Mouse (Mus musculus) lung, embryonic 16.5 days (tissue): ENCODE data around the gene Crybb2. TPM values are rescaled to one million over a fixed set of nuclear protein-coding genes. Genes with fewer than 3 reads are reported as not detected.

ENCODE experiments used
- ATAC-seq: fragments of 200-750 bp; cut with Nextera tagmentation; 2 replicates; pipeline ENCODE4 v1.8.0; 2017; ENCODE audit warnings: low read depth, mild to moderate bottlenecking, moderate library complexity
- H3K27ac ChIP-seq: fragments of 300-500 bp; sonication (generic); 2 replicates; pipeline ENCODE4 v1.5.1; 2014; ENCODE audit warnings: mild to moderate bottlenecking, control low read depth, low read length
- H3K27me3 ChIP-seq: fragments of 300-500 bp; sonication (generic); 2 replicates; pipeline ENCODE4 v1.6.1; 2014; ENCODE audit warnings: low read depth, low read length, mixed read lengths; ENCODE audit not compliant: control insufficient read depth, insufficient read depth
- H3K36me3 ChIP-seq: fragments of 300-500 bp; sonication (generic); 2 replicates; pipeline ENCODE4 v1.6.1; 2014; ENCODE audit warnings: low read length; ENCODE audit not compliant: control insufficient read depth, insufficient read depth
- H3K4me1 ChIP-seq: fragments of 300-500 bp; sonication (generic); replicated peaks from 2 replicates; pipeline ENCODE4 v1.6.1; 2014; ENCODE audit warnings: low read length, mixed read lengths; ENCODE audit not compliant: control insufficient read depth, insufficient read depth
- H3K4me2 ChIP-seq: fragments of 300-500 bp; sonication (generic); 2 replicates; pipeline ENCODE4 v1.6.1; 2014; ENCODE audit warnings: low read depth, low read length, control low read depth
- H3K4me3 ChIP-seq: fragments of 300-500 bp; sonication (generic); 2 replicates; pipeline ENCODE4 v1.5.1; 2014; ENCODE audit warnings: mild to moderate bottlenecking, low read length, control low read depth
- H3K9ac ChIP-seq: fragments of 300-500 bp; sonication (generic); 2 replicates; pipeline ENCODE4 v1.6.1; 2014; ENCODE audit warnings: low read length, control low read depth
- H3K9me3 ChIP-seq: fragments of 300-500 bp; sonication (generic); 2 replicates; pipeline ENCODE4 v1.6.1; 2016; ENCODE audit warnings: low read length; ENCODE audit not compliant: control insufficient read depth
- WGBS: fragments of 180-500 bp; shearing (Covaris S2); extraction: QIAGEN DNeasy Blood & Tissue Kit; methylation state at CpG from one replicate; pipeline ENCODE4 v1.1.7; 2014; 5-methylcytosine and 5-hydroxymethylcytosine counted together
- polyA plus RNA-seq: library from polyadenylated mRNA; unstranded; fragments of >200 nt; fragmentation: Nextera tagmentation; extraction: Ambion mirVana; gene quantifications from 2 replicates; pipeline ENCODE4 v1.2.1, GENCODE M21; 2015

Gene Crybb2
- polyA plus RNA-seq, 1 experiment from 2014 or later, result not detected

- Histone ChIP-seq H3K36me3 (peaks cover 6% of the 10 kb centered on the region; the same call in 1 of the 2 replicates), H3K4me1 (no peaks in the 10 kb centered on the region), H3K4me2 (no peak overlapping the region), H3K9me3 (peaks cover 3% of the 10 kb centered on the region), H3K27ac (no peak overlapping the region), H3K27me3 (no peaks in the 10 kb centered on the region), H3K9ac (no peak overlapping the region), H3K4me3 (no peak overlapping the region)
- ATAC-seq, result no peak
- WGBS, result 57% methylated on average over 12 of the region's 12 CpGs
Measured at GRCm38 (mm10) chr5:113086439-113086838, 16.5 kb upstream of the Crybb2 start.

DNA sequence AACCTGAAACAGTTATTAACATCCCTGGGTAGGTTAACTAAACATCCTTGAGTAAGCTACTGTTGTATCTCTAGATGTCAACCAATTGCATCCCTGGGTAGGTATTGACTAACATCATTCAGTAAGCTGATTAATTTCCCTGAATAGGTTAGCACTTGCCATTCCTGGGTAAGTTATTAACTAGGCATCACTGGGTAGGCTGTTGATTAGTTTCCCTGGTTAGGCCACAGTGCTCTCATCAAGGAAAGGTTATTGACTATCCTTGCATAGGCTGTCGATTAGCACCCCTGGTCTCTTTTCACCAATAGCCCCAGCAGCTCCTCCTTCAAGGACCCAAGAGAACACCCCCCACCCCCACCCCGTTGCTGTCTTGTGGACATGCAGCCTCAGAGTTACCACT, 16.0 kb upstream of the Crybb2 start:
- no peak overlapping the region for H3K4me2 ChIP-seq
- no peaks in the 10 kb centered on the region for H3K27me3 ChIP-seq
- peaks cover 3% of the 10 kb centered on the region for H3K9me3 ChIP-seq
- no peak for ATAC-seq
- WGBS, result 52% methylated on average over 2 of the region's 2 CpGs
- 0 out of 2 replicates have a peak, but pooled peaks cover 4% of the 10 kb centered on the region for H3K36me3 ChIP-seq
- H3K4me3 ChIP-seq, result no peak overlapping the region
- H3K9ac ChIP-seq, result no peak overlapping the region
- H3K27ac ChIP-seq, result no peak overlapping the region
- H3K4me1 ChIP-seq, result no peaks in the 10 kb centered on the region

GRCm38 (mm10) chr5:113084309-113084708, 14.4 kb upstream of the Crybb2 start:
- no peak overlapping the region for H3K4me2 ChIP-seq
- 77% methylated on average over 2 of the region's 2 CpGs for WGBS
- H3K27me3 ChIP-seq, result no peaks in the 10 kb centered on the region
- no peaks in the 10 kb centered on the region for H3K36me3 ChIP-seq
- H3K27ac ChIP-seq, result no peak overlapping the region
- peaks cover 3% of the 10 kb centered on the region for H3K9me3 ChIP-seq
- ATAC-seq, result no peak
- H3K9ac ChIP-seq, result no peak overlapping the region
- no peak overlapping the region for H3K4me3 ChIP-seq
- H3K4me1 ChIP-seq, result no peaks in the 10 kb centered on the region

DNA sequence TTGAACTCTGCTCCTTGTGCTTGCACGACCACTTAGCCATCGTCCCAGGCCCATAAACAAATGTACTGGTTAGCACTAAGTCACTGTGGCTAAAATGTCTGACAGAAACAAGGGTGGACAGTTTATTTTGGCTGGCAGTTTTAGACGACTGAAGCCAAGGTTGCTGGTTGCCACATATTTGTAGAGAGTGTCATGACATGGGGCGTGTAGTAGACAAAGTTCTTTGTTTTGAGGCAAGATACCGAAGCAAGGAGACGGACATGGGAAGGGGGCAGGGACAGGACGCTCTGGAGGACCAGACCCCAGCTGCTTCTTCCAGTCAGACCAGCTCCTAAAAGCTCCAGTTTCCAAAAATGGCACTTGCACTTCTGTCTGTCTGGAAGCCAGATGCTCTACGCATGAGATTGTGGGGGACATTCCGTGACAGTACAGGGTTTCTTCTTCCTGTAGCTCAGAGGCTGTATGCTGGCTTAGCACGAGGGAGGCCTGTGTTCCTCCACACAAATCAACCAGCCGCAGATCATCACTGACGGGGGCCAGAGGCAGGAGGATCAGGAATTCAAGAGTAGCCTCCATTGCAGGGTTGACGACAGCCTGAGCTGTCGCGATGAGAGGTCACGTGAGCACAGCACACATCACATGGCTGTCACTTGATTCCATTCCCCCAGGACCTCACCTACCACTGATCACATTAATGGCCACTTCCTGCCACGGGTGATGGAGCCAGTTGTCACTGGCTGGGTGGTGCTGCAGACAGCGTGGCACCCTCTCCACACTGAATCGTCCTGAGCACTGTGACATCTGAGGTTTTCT, 12.6 kb upstream of the Crybb2 start:
- H3K4me1 ChIP-seq, result no peaks in the 10 kb centered on the region
- H3K9ac ChIP-seq, result no peak overlapping the region
- no peak overlapping the region for H3K27ac ChIP-seq
- H3K9me3 ChIP-seq, result peaks cover 3% of the 10 kb centered on the region
- no peaks in the 10 kb centered on the region for H3K36me3 ChIP-seq
- H3K27me3 ChIP-seq, result no peaks in the 10 kb centered on the region
- WGBS, result 39% methylated on average over 19 of the region's 19 CpGs
- H3K4me3 ChIP-seq, result no peak overlapping the region
- no peak overlapping the region for H3K4me2 ChIP-seq
- 0 out of 2 replicates have a peak, but pooled peaks have one; percentile 28 for ATAC-seq

- H3K4me3 ChIP-seq, result no peak within 1 kb of the TSS
- H3K4me2 ChIP-seq, result no peak within 1 kb of the TSS
- H3K27ac ChIP-seq, result no peak within 1 kb of the TSS
- WGBS, result 64% methylated on average over 8 of the region's 8 CpGs
- H3K27me3 ChIP-seq, result no peaks in the 10 kb centered on the region
- no peaks in the 10 kb centered on the region for H3K4me1 ChIP-seq
- H3K36me3 ChIP-seq, result no peaks in the 10 kb centered on the region
- H3K9ac ChIP-seq, result no peak within 1 kb of the TSS
- H3K9me3 ChIP-seq, result peaks cover 3% of the 10 kb centered on the region
- no peak for ATAC-seq
Measured at GRCm38 (mm10) chr5:113081439-113081838, 11.5 kb upstream of the Crybb2 start, which contains the start of gene Crybb3. Gene Crybb3 (minus strand): TSS chr5:113081584.

DNA sequence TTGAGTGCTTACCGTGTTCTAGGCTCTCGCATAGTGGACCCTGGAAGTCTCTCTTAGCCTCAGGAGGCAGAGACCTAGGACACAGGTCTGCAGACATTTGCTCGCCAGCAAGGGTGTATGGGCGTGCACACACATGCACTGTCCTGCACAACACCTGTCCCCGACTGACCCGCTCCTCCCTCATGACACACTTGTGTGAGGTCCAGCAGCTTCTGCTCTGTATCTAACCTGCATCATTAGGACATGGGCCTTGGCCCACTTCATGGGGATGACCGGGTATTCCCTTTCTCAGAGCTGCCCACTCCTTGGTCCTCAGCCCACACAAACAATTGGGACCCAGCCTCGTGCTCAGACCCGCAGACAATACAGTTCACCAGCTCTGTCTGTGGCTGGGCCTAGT, 11.1 kb upstream of the Crybb2 start:
- Histone ChIP-seq H3K9me3 (peaks cover 3% of the 10 kb centered on the region), H3K36me3 (no peaks in the 10 kb centered on the region), H3K4me1 (no peaks in the 10 kb centered on the region), H3K4me3 (no peak overlapping the region), H3K27ac (no peak overlapping the region), H3K4me2 (no peak overlapping the region), H3K9ac (no peak overlapping the region), H3K27me3 (no peaks in the 10 kb centered on the region)
- ATAC-seq, result no peak
- 89% methylated on average over 9 of the region's 9 CpGs for WGBS

- ATAC-seq, result no peak
- Histone ChIP-seq H3K4me1 (no peaks in the 10 kb centered on the region), H3K9me3 (peaks cover 3% of the 10 kb centered on the region), H3K4me2 (no peak overlapping the region), H3K36me3 (no peaks in the 10 kb centered on the region), H3K9ac (no peak overlapping the region), H3K27me3 (no peaks in the 10 kb centered on the region), H3K4me3 (no peak overlapping the region), H3K27ac (no peak overlapping the region)
- WGBS, result 24% methylated on average over 21 of the region's 21 CpGs
Measured at GRCm38 (mm10) chr5:113079783-113080182, 9.9 kb upstream of the Crybb2 start.

DNA sequence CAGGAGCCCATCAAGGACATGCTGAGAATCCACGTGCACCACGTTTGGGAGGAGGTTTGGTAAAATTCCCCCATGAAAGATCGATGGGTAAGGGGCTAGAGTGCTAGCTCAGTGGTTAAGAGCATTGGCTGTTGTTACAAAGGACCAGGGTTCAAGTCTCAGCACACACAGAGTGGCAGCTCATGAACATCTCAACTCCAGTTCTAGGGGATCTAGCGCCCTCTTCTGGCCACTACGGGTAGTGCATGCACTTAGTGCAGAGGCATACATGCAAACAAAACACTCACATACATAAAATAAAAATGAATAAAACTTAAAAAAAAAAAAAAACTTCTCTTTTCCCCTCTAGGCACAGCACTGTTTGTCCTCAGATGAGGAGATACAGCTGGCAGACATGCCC, 8.8 kb upstream of the Crybb2 start:
- Histone ChIP-seq H3K4me3 (no peak overlapping the region), H3K36me3 (no peaks in the 10 kb centered on the region)
- 61% methylated on average over 5 of the region's 5 CpGs for WGBS

DNA sequence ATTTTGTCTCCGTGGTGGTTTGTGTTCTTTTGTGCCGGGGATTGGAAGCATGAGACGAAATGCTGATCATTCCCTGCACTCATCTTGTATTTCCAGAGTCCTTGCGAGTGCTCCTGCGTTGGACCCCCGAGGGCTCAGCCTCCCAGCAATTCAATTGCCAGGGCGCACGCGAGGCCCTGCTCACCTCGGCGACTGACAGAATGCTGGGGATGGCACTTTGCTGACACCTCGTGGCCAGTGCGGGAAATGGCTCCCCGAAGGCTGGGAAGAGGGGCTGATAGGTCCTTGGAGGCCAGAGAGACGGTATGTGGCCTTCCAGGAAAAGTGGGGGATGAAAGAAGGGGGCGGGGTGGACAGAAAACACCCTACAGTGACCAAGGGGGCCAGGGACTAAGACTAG, 15.6 kb downstream of the Crybb2 start:
- WGBS, result 4% methylated on average over 16 of the region's 16 CpGs
- Histone ChIP-seq H3K4me3 (no peak overlapping the region), H3K9ac (no peak overlapping the region), H3K27ac (no peak overlapping the region), H3K4me1 (no peaks in the 10 kb centered on the region; the same call in 1 of the 2 replicates), H3K36me3 (no peaks in the 10 kb centered on the region), H3K9me3 (no peaks in the 10 kb centered on the region), H3K4me2 (no peak overlapping the region), H3K27me3 (no peaks in the 10 kb centered on the region)
- 0 out of 2 replicates have a peak, but pooled peaks have one; percentile 38 for ATAC-seq

More for the DNA sequence above, 8.8 kb upstream of the Crybb2 start:
- ATAC-seq, result no peak
- H3K9me3 ChIP-seq, result no peaks in the 10 kb centered on the region
- H3K9ac ChIP-seq, result no peak overlapping the region
- no peak overlapping the region for H3K27ac ChIP-seq
- H3K27me3 ChIP-seq, result no peaks in the 10 kb centered on the region
- H3K4me2 ChIP-seq, result no peak overlapping the region
- H3K4me1 ChIP-seq, result no peaks in the 10 kb centered on the region
